Mouse (Mus musculus) Patski (cell line): Measurements from ENCODE around the gene Mrpl33. TPM values are rescaled to one million over a fixed set of nuclear protein-coding genes. Genes with fewer than 3 reads are reported as not detected.

Experiments used
- ATAC-seq: fragments of 100-300 bp; one replicate; pipeline ENCODE4 v1.8.0; 2021
- CTCF ChIA-PET: fragments of 350-600 bp; sonication (Branson Sonifier 250); formaldehyde crosslinking; loops from one replicate; lab custom pipeline; 2022; ENCODE audit warnings: inconsistent platforms; lab: Charles Lee
- POLR2A ChIA-PET: fragments of 350-600 bp; sonication (Branson Sonifier 250); formaldehyde crosslinking; loops from one replicate; lab custom pipeline; 2022; ENCODE audit warnings: antibody characterized with exemption, inconsistent platforms; lab: Charles Lee
- DNase-seq: peaks from one replicate; pipeline ENCODE4 v3.0.0-alpha.2; 2011; ENCODE audit warnings: low read depth, low spot score
- H3K27me3 ChIP-seq: fragments of 371-371 bp; one replicate; pipeline ENCODE4 v1.5.1; 2021
- CTCF ChIP-seq: fragments of 100-300 bp; IDR thresholded peaks from one replicate; pipeline ENCODE4 v1.5.1; 2021
- in situ Hi-C: fragments of 300-500 bp; cut with MboI; formaldehyde crosslinking; loops from 3 replicates; pipeline ENCODE4 v1.11.1; 2018; ENCODE audit warnings: low pct_unique_long_range_greater_than_20kb, mixed read lengths
- polyA plus RNA-seq: library from polyadenylated mRNA; unstranded; gene quantifications from one replicate; pipeline ENCODE4 v1.2.3, GENCODE M21; 2021

Mrpl33 gene
- polyA plus RNA-seq, 1 experiment from 2014 or later: 243 TPM

DNA sequence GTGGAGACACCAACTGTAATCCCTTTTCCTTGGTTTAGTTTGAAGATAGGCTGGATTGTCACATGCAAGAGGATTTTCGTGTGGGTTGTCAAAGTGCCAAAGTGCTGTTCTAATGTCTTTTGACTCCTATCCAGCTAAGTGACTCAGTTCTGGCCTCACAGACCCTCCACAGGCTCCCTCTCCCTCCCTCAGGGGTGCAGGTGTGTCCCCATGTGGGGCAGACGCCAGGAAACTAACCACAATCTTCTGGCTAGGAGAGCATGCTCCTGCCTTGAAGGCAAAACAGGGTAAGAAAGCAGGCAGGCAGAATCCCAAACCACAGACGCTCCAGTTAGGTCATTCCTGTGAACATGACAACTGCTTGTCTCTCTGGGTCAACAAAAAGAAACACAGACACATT lies 9.4 kb downstream of the Mrpl33 start:
- no peak for TF ChIP-seq CTCF
- ATAC-seq: peak; percentile 83
- peak; percentile 100 for DNase-seq
- POLR2A ChIA-PET: interaction anchor here (0.9 to 3.1 kb wide), 6 partner anchors 19 to 531 kb away, joined by 3 to 10 read pairs (median 5); no protein-coding TSS in a partner anchor
- no peaks in the 10 kb centered on the region for H3K27me3 ChIP-seq
- in situ Hi-C loops: loop anchor here (5.0 kb wide), 1 partner anchor 591 kb away; no protein-coding TSS in a partner anchor
- CTCF ChIA-PET: interaction anchor here (0.7 to 1.7 kb wide), 8 partner anchors 10 to 43 kb away, joined by 3 to 5 read pairs (median 4); partner anchors contain the start of gene Mrpl33

DNA sequence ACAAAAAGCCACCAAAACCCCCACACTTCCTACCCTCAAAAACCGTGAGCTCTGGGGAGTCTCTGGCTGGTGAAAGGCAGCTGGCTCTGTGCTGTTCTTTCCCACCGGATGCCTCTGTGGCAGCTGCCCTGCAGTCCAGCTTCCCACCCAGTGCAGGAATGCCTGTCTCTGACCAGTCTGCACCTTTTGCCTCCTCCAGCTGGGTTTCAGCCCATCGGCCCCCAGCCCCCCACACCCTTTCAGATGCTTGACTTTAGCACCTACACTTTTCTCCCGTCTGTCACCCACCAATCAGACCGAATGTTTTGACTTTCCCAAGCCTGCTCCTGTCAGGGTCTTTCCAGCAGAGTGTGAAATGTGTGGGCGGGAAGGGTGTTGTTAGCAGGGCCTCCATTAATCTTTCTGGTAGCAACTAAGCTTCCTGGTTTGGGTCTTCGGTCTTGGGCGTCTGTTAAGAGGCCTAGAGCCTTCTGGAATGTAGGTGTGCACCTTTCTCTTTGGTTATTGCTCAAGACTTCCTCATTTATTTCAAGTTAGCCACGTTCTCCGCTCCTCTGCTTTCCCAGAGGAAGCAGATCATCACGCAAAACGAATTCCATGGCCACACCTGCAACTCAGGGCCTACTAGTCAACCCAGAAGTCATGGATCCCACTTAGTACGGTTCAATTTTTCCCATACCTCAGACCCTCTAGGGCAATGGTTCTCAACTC lies 13.8 kb downstream of the Mrpl33 start:
- no peak for ATAC-seq
- in situ Hi-C loops: loop anchor here (5.0 kb wide), 1 partner anchor 33 kb away; no protein-coding TSS in a partner anchor
- no peak for DNase-seq
- ChIA-PET POLR2A (interaction anchor here (1.2 kb wide), 1 partner anchor 29 kb away, joined by 3 read pairs; no protein-coding TSS in a partner anchor), CTCF (interaction anchor here (1.3 kb wide), 1 partner anchor 26 kb away, joined by 3 read pairs; no protein-coding TSS in a partner anchor)
- no peak for TF ChIP-seq CTCF
- H3K27me3 ChIP-seq: no peaks in the 10 kb centered on the region

GRCm38 (mm10) chr5:31611186-31611585 lies 14.5 kb downstream of the Mrpl33 start:
- no peak for DNase-seq
- ATAC-seq: no peak
- in situ Hi-C loops: loop anchor here (5.0 kb wide), 1 partner anchor 34 kb away; no protein-coding TSS in a partner anchor
- H3K27me3 ChIP-seq: no peaks in the 10 kb centered on the region
- no peak for TF ChIP-seq CTCF
- POLR2A ChIA-PET: interaction anchor here (1.0 to 1.2 kb wide), 3 partner anchors 8 to 29 kb away, joined by 3 to 4 read pairs (median 3); no protein-coding TSS in a partner anchor
- CTCF ChIA-PET: interaction anchor here (1.3 kb wide), 1 partner anchor 26 kb away, joined by 3 read pairs; no protein-coding TSS in a partner anchor

- in situ Hi-C loops: loop anchor here (5.0 kb wide), 1 partner anchor 37 kb away; no protein-coding TSS in a partner anchor
- H3K27me3 ChIP-seq: no peaks in the 10 kb centered on the region
- CTCF ChIA-PET: interaction anchor here (1.0 to 2.2 kb wide), 5 partner anchors 11 to 49 kb away, joined by 3 to 13 read pairs (median 5); partner anchors contain the start of gene Mrpl33
- DNase-seq (no peak), ATAC-seq (peak; percentile 78)
- peak; percentile 96 for TF ChIP-seq CTCF
- POLR2A ChIA-PET: interaction anchor here (0.9 to 1.5 kb wide), 4 partner anchors 11 to 51 kb away, joined by 3 to 7 read pairs (median 4); no protein-coding TSS in a partner anchor
Measured at GRCm38 (mm10) chr5:31613852-31614286, 17.1 kb downstream of the Mrpl33 start.

GRCm38 (mm10) chr5:31614339-31615025 lies 17.7 kb downstream of the Mrpl33 start:
- no peaks in the 10 kb centered on the region for H3K27me3 ChIP-seq
- ATAC-seq (no peak), DNase-seq (no peak)
- TF ChIP-seq CTCF: no peak
- CTCF ChIA-PET: interaction anchor here (1.0 to 2.2 kb wide), 5 partner anchors 10 to 50 kb away, joined by 3 to 13 read pairs (median 5); partner anchors contain the start of gene Mrpl33
- POLR2A ChIA-PET: interaction anchor here (0.9 to 1.5 kb wide), 4 partner anchors 10 to 523 kb away, joined by 4 to 7 read pairs (median 4); no protein-coding TSS in a partner anchor
- in situ Hi-C loops: loop anchor here (5.0 kb wide), 1 partner anchor 37 kb away; no protein-coding TSS in a partner anchor

DNA sequence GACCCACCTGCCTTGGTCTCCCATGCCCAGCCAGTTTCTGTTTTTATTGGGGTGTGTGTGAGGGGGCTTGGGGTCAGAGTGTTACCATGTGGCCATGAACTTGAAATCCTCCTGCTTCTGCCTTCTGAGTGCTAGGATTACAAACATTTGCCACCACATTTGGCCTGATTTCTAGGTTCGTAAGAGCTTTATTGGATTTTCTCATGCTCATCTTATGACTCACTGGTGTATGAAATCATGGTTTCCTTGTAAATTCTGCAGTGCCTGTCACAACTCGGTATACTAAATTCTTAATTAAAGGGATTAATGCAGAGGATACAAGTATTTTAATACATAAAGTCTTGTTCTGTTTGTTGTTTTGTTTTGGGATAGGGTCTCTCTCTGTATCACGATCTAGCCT lies 23.6 kb downstream of the Mrpl33 start:
- in situ Hi-C loops: no loop called here
- ChIA-PET CTCF (no interaction called here), POLR2A (interaction anchor here (1.0 kb wide), 1 partner anchor 10 kb away, joined by 7 read pairs; no protein-coding TSS in a partner anchor)

DNA sequence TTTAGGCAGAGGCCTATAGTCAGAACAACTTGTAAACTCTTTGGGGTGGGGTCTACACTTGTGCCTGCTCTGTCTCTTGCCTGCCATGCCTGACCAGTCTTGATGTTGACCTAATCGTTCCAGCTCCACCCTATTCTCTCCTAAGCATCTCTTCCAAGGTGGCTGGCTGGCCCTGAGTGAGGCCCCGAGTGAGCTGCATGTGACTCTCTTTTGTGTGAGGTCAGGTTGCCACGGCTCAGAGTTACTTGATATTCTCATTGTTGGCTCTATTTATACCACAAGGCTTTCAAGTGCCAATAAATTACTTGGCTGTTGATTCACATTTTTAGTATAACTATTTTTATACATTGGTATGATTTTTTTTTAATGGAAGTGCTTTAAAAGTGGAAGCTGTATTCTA lies 30.4 kb downstream of the Mrpl33 start:
- in situ Hi-C loops: no loop called here
- DNase-seq: no peak
- POLR2A ChIA-PET: interaction anchor here (1.1 to 1.5 kb wide), 2 partner anchors 11 to 509 kb away, joined by 4 read pairs; no protein-coding TSS in a partner anchor
- no peaks in the 10 kb centered on the region for H3K27me3 ChIP-seq
- no peak for ATAC-seq
- CTCF ChIA-PET: interaction anchor here (0.8 to 1.3 kb wide), 4 partner anchors 20 to 510 kb away, joined by 3 to 4 read pairs (median 4); no protein-coding TSS in a partner anchor
- TF ChIP-seq CTCF: no peak

More for the DNA sequence above, 23.6 kb downstream of the Mrpl33 start:
- no peak for TF ChIP-seq CTCF
- no peak for ATAC-seq
- no peak for DNase-seq
- no peaks in the 10 kb centered on the region for H3K27me3 ChIP-seq

DNA sequence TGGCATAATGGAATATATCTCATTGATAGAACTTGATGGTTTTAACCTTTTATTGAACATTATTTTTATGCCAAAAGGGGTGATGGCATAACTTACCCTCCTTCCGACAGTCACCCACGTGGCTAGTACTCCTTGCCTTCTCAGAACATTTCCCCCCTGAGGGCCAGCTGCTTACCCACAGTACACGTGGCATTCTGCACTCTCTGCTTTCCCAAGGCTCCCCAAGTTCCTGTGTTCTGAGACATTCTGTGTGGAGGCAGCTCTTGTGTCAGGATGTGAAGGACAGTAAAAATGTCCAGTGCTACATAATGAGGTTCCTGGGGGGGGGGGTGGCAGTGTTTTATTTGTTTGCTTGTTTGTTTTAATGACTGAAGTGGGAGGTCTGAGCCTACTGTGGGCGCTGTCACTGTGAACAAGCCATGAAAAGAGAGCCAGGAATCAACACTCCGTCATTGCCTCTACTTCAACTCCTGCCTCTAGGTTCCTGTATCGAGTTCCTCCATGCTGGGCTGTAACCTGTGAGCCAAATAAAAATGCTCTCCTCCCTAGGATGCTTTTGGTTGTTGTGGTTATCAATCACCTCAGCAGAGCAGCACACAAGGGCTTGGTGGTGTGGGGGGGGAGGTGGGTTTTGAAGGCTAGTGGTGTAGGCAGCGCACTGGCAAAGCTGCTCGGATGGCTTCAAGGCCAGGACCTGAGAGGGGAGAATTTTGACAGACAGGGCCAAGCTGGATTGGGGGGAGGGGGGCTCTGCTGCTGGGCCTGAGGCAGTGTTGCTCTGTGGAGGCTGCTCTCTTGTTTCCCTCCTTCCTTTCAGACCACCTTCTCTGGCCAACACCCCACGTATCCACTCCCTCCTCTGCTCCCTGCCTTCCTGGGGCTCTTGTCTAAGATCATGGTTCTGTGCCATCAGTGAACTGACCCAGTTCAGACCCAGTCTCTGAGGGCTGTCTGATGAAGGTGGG lies 31.1 kb downstream of the Mrpl33 start:
- DNase-seq: no peak
- ATAC-seq: no peak
- ChIA-PET CTCF (interaction anchor here (0.8 to 1.3 kb wide), 5 partner anchors 21 to 510 kb away, joined by 3 to 4 read pairs (median 4); no protein-coding TSS in a partner anchor), POLR2A (interaction anchor here (0.7 to 1.5 kb wide), 11 partner anchors 12 to 511 kb away, joined by 3 to 7 read pairs (median 4); no protein-coding TSS in a partner anchor)
- H3K27me3 ChIP-seq: no peaks in the 10 kb centered on the region
- in situ Hi-C loops: no loop called here
- no peak for TF ChIP-seq CTCF

- POLR2A ChIA-PET: interaction anchor here (0.7 to 1.5 kb wide), 9 partner anchors 12 to 510 kb away, joined by 3 to 7 read pairs (median 3); no protein-coding TSS in a partner anchor
Measured at GRCm38 (mm10) chr5:31628555-31628954, 31.8 kb downstream of the Mrpl33 start.

More at GRCm38 (mm10) chr5:31628555-31628954, 31.8 kb downstream of the Mrpl33 start:
- DNase-seq: no peak
- in situ Hi-C loops: no loop called here
- peak; percentile 47 for ATAC-seq
- CTCF ChIA-PET: interaction anchor here (1.0 to 1.3 kb wide), 2 partner anchors 407 to 568 kb away, joined by 3 read pairs; no protein-coding TSS in a partner anchor
- TF ChIP-seq CTCF: no peak
- H3K27me3 ChIP-seq: no peaks in the 10 kb centered on the region
